Mouse (Mus musculus): ENCODE results near the gene Gm43552. TPM values are rescaled to one million over a fixed set of nuclear protein-coding genes. Genes with fewer than 3 reads are reported as not detected.
"Not testable (repeated sequence)": the region's sequence is repeated elsewhere in the genome, so short reads cannot be mapped to it uniquely, and the experiment has no call there.

The Gm43552 gene
- total RNA-seq, 2 experiments from 2014 or later = 1.8 TPM; not detected in 1

DNA sequence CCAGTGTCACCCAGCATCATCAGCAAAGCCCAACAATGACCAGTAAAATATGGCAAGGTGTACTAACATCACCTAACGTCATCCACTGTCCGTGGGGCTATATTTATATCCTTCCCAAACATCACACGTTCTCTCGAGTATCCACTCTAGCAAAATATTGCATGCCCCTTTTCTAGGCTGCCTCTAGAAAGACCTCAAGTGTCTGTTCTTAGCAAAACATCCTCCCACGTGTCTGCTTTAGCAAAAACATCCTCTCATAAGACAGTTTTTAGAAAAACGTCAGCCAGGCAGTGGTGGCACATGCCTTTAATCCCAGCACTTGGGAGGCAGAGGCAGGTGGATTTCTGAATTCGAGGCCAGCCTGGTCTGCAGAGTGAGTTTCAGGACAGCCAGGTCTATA lies 7.6 kb upstream of the Gm43552 start:
- no peak for DNase-seq (ENCODE audit: extremely low spot score in 1 of 2, low spot score in 1 of 2)

DNA sequence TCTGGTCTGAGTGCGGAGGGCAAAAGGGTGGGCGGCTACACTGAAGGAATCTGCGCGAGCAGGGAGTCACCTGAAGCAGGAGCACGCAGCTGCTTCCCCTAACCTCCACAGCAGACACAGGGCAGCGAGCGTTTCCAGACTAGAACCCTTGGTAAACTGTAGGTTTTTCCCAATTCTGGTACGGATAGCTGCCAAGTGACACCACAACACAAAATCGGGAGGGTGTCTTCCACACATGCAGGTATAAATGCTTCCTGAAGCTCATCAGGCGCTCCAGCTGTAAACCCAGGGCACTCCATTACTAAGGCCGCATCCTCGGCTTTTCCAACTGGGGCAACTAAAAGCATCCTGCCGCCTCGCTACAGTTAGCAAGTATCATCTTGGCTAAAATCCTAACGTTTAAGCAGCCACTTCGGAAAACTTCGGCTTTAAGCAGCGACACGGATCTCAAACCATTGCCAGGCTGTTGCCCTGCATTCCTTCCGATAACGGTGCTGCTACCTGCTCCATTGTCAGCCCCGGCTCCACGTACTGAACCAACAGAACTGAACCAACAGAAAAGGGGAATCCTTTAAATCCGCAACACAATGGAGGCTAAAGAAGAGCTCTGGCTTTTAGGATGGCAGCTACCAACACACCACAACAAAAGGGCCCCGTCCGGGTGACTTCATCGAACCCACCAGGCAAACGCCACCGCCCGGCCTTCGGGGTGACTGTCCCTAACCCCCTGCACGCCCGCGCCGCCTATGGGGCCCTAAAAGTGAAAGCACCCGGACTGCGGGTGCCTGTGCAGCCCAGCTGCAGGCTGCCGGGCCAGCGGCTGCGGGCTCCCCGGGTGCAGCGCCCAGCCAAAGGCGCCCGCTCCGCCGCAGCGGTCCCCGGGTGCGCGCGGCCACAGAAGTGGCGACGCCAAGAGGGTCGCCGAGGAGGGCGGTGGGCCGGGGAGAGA lies 592 bp downstream of the Gm43552 start:
- DNase-seq (ENCODE audit: extremely low spot score in 1 of 2, low spot score in 1 of 2) = peak; percentile 48 to 54

GRCm38 (mm10) chr5:65489830-65490229 lies 2.8 kb downstream of the Gm43552 start:
- DNase-seq (ENCODE audit: extremely low spot score in 1 of 2, low spot score in 1 of 2) = no peak

DNA sequence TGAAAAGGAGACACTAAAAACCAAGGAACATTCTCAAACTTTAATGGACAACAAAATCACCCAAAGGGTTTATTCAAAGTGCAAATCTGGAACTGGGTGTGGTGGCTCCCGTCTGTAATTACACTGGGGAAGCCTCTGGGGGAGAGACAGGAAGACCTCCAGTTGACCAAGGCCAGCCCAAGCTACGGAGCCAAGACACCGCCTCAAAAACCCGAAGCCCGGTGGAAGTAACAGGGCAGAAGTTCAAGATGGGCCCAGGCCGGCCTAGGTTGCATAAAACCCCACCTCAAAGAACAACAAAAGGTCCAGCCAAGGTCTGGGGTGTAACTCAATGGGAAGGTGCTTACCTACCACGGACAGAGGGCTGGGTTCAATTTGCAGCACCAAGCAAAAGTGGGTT lies 3.9 kb downstream of the Gm43552 start:
- no peak for DNase-seq (ENCODE audit: extremely low spot score in 1 of 2, low spot score in 1 of 2)

- no peak for DNase-seq (ENCODE audit: extremely low spot score in 1 of 2, low spot score in 1 of 2)
Observed at GRCm38 (mm10) chr5:65487381-65487780, 5.3 kb downstream of the Gm43552 start.

DNA sequence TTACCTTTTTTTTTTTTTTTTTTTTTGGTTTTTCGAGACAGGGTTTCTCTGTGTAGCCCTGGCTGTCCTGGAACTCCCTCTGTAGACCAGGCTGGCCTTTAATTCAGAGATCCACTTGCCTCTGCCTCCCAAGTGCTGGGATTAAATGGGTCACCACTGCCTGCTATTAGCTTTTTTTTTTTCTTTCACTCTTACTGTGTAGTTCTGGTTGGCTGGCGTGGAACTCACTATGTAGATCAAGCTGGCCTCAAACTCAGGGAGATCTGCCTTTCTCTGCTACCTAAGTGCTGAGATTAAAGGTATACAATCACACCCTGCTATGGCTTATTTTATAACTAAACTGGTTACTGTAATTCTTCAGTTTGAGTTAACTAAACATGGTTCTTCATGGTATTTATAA lies 6.1 kb downstream of the Gm43552 start:
- DNase-seq (ENCODE audit: extremely low spot score in 1 of 2, low spot score in 1 of 2) = no peak

GRCm38 (mm10) chr5:65482996-65483395 lies 9.6 kb downstream of the Gm43552 start:
- no peak for DNase-seq (ENCODE audit: extremely low spot score in 1 of 2, low spot score in 1 of 2)

DNA sequence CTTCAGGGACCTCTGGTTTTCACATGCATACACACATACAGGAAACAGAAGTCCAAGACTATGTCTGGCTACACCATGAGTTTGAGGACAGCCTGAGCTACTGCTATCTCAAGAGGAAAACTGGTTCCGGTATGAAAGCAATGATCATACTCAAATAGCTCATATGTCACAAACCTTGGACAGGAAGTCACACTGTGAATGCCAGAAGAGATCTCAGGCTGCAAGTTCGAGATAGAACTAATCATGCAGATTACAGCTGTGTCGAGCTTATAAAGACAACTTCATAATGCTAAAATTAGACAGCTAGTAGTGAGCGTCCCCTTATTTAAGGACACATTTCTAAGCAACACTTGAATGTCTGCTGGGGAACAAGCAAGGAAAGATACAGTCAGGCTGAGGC lies 12.1 kb downstream of the Gm43552 start:
- no peak for DNase-seq (ENCODE audit: extremely low spot score in 1 of 2, low spot score in 1 of 2)

GRCm38 (mm10) chr5:65479681-65480445 lies 12.8 kb downstream of the Gm43552 start:
- DNase-seq (ENCODE audit: extremely low spot score in 1 of 2, low spot score in 1 of 2) = no peak

GRCm38 (mm10) chr5:65478224-65478623 lies 14.4 kb downstream of the Gm43552 start:
- DNase-seq (ENCODE audit: extremely low spot score in 1 of 2, low spot score in 1 of 2) = no peak

DNA sequence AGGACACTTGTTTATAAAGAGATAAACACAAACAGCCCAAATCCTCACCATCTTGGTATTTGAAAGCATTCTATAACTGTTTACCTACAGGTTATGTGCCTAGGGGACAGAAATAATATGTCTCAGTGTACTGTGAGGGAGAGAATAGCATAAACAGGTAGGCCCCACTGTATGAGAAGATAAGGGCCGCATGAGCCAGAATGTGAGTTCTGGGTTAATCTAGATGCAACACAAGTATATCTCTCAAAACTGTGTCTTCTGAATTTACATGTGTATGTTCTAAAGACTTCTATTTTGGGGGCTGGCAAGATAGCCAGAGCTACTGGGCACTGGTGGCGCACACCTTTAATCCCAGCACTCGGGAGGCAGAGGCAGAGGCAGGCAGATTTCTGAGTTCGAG lies 15.9 kb downstream of the Gm43552 start:
- not testable (repeated sequence) for DNase-seq (ENCODE audit: extremely low spot score in 1 of 2, low spot score in 1 of 2)

GRCm38 (mm10) chr5:65475806-65476205 lies 16.8 kb downstream of the Gm43552 start:
- no peak for DNase-seq (ENCODE audit: extremely low spot score in 1 of 2, low spot score in 1 of 2)

- no peak for DNase-seq (ENCODE audit: extremely low spot score in 1 of 2, low spot score in 1 of 2)
Observed at GRCm38 (mm10) chr5:65469766-65470165, 22.9 kb downstream of the Gm43552 start.

GRCm38 (mm10) chr5:65466911-65467310 lies 25.7 kb downstream of the Gm43552 start:
- no peak for DNase-seq (ENCODE audit: extremely low spot score in 1 of 2, low spot score in 1 of 2)

- no peak for DNase-seq (ENCODE audit: extremely low spot score in 1 of 2, low spot score in 1 of 2)
Observed at GRCm38 (mm10) chr5:65460361-65460760, 32.3 kb downstream of the Gm43552 start.

DNA sequence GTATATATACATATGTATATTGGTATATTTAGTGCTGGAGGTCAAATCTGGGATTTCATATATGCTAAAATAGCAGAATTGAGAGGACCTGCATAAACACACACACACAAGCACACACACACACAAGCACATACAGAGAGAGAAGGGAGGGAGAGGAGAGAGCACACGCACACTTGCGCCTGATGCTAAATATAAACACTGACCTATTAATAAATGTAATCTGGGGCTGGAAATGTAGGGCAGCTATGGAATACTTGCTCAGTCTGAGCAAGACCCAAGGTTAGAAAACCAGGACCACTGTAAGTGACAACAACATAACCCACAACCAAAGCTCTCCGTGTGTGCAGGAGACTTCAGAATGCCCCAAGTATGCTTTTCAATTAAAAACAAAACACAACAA lies 33.2 kb downstream of the Gm43552 start:
- no peak for DNase-seq (ENCODE audit: extremely low spot score in 1 of 2, low spot score in 1 of 2)

DNA sequence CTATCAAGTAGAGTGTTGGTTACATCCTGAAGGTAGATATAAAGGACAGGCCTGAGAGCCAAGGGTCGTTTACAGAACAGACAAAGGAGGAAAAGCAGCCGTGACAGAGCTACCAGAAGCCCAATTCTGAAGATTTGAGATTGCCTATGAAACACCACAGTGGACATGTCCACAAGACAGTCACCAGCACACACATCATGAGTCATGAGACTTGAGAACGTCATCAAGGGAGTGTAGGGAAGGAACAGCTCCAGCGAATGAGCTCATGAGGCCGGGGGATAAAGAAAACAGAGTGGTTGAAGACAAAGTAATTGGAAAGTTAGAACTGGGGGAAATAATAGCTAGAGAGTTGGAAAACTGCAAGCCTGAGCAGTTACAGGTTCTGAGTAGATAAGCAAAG lies 34.8 kb downstream of the Gm43552 start:
- DNase-seq (ENCODE audit: extremely low spot score in 1 of 2, low spot score in 1 of 2) = no peak

DNA sequence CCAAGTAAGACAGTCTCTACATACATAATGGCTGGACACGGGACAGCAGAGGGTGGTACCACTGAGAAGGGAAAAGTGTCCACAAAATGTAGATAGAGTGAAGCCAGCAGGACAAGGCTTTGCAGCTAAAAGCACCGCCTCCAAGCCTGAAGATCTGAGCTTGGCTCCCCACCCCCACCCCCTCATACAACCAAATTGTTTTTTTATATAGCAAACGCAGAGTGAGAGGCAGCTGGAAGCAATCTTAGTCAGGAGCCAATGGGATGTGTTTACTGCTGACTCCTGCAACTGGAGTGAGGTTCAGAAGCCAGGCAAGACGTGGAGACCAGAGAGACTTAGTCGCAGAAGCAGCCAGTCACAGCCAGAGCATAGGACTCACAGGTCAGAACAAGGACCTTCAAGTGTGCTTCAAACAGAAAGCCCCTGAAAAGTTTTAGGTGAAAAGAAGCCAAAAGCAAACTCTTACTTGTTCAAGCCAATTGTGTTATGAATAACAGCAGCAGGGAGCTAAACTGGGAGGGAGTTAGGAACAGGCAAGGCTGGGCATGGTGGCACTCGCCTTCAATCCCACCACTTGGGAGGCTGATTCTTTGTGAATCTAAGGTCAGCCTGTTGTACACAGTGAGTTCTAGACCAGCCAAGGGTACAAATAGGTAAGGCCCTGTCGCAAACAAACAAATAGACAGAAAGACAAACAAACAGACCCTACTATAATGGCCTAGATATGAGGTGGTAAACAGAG lies 35.4 kb downstream of the Gm43552 start:
- no peak for DNase-seq (ENCODE audit: extremely low spot score in 1 of 2, low spot score in 1 of 2)

DNA sequence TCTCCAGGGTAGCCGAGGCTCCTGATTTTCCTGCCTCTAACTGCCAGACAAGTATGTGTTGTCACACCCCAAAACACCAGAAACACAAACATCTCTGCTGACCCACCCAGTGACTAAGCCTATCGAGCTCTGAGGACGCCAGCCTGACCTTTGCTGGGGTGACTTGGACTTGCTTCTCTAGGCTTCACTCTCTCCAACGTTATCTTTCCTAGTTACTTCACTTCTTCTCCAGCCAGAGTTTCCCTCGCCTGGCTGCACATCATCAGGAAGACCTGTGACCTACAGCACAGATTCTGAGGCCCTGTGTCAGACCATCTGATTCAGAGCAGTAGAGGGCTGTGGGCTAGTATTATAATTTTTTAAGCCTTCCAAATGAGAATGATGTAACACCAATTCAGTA lies 37.9 kb downstream of the Gm43552 start:
- DNase-seq (ENCODE audit: extremely low spot score in 1 of 2, low spot score in 1 of 2) = no peak

- no peak for DNase-seq (ENCODE audit: extremely low spot score in 1 of 2, low spot score in 1 of 2)
Observed at GRCm38 (mm10) chr5:65448941-65449340, 43.7 kb downstream of the Gm43552 start.

DNA sequence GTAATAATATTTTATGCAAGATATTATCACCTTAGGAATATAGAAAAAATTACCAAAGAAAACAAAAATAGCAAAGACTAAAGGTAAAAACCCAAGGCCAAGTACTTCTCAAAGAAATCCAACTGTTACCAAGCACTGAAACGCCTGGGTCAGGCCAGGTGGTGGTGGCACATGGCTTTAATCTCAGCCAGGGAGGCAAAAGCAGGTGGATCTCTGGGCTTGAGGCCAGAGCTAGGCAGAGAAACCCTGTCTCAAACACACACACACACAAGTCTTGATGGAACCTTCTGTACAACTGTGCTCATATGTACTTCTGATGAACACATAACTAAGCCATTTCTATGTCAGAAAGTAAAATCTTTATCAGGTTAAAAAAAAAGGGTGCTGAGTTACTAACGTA lies 44.8 kb downstream of the Gm43552 start:
- no peak for DNase-seq (ENCODE audit: extremely low spot score in 1 of 2, low spot score in 1 of 2)

All from layer of hippocampus, postnatal 25 days (tissue).